Mouse (Mus musculus) forebrain, postnatal 0 days (tissue): Measurements from ENCODE around the gene Tdp2. TPM values are rescaled to one million over a fixed set of nuclear protein-coding genes. Genes with fewer than 3 reads are reported as not detected.
A peak's percentile ranks its signal among the peaks of the same experiment; 100 is the strongest.

Experiments
- ATAC-seq: fragments of 200-750 bp; cut with Nextera tagmentation; 2 replicates; pipeline ENCODE4 v1.8.0; 2017; ENCODE audit warnings: mild to moderate bottlenecking, moderate library complexity
- DNase-seq: peaks from one replicate; pipeline ENCODE4 v3.0.0-alpha.2; 2015
- H3K27ac ChIP-seq: fragments of 300-500 bp; sonication (generic); 2 replicates; pipeline ENCODE4 v1.5.1; 2014; ENCODE audit warnings: low read depth, mild to moderate bottlenecking, antibody characterized with exemption, low read length, moderate library complexity, mixed read lengths
- H3K27me3 ChIP-seq: fragments of 300-500 bp; sonication (generic); 2 replicates; pipeline ENCODE4 v1.6.1; 2014; ENCODE audit warnings: mild to moderate bottlenecking, low read length, mixed read lengths; ENCODE audit not compliant: insufficient read depth
- H3K36me3 ChIP-seq: fragments of 300-500 bp; sonication (generic); 2 replicates; pipeline ENCODE4 v1.6.1; 2014; ENCODE audit warnings: mild to moderate bottlenecking, moderate library complexity; ENCODE audit not compliant: insufficient read depth
- H3K4me1 ChIP-seq: fragments of 300-500 bp; sonication (generic); 2 replicates; pipeline ENCODE4 v1.6.1; 2014; ENCODE audit warnings: antibody characterized with exemption; ENCODE audit not compliant: insufficient read depth
- H3K4me2 ChIP-seq: fragments of 300-500 bp; sonication (generic); 2 replicates; pipeline ENCODE4 v1.6.1; 2014; ENCODE audit warnings: low read depth, mild to moderate bottlenecking, moderate library complexity
- H3K4me3 ChIP-seq: fragments of 300-500 bp; sonication (generic); 2 replicates; pipeline ENCODE4 v1.5.1; 2014; ENCODE audit warnings: low read depth, low read length, mixed read lengths
- H3K9ac ChIP-seq: fragments of 300-500 bp; sonication (generic); 2 replicates; pipeline ENCODE4 v1.6.1; 2014; ENCODE audit warnings: mild to moderate bottlenecking
- H3K9me3 ChIP-seq: fragments of 300-500 bp; sonication (generic); 2 replicates; pipeline ENCODE4 v1.6.1; 2016; ENCODE audit warnings: low read length
- CTCF ChIP-seq: sonication (generic); IDR thresholded peaks from 2 replicates; pipeline ENCODE4 v1.5.1; 2016; ENCODE audit warnings: antibody characterized with exemption, control low read depth, low read depth
- WGBS: fragments of 180-500 bp; shearing (Covaris S2); extraction: QIAGEN DNeasy Blood & Tissue Kit; methylation state at CpG from one replicate; pipeline ENCODE4 v1.1.7; 2014; 5-methylcytosine and 5-hydroxymethylcytosine counted together
- polyA plus RNA-seq: library from polyadenylated mRNA; unstranded; fragments of >200 nt; fragmentation: Nextera tagmentation; extraction: Ambion mirVana; gene quantifications from 2 replicates; pipeline ENCODE4 v1.2.1, GENCODE M21; 2015
- total RNA-seq: library from RNA; depleted of rRNA; stranded (reverse); fragments of >200 nt; gene quantifications from 2 replicates; pipeline ENCODE4 v1.2.3, GENCODE M21; 2014

The Tdp2 gene
- total and polyA plus RNA-seq, 2 experiments from 2014 or later: 31.7 to 45.4 TPM

DNA sequence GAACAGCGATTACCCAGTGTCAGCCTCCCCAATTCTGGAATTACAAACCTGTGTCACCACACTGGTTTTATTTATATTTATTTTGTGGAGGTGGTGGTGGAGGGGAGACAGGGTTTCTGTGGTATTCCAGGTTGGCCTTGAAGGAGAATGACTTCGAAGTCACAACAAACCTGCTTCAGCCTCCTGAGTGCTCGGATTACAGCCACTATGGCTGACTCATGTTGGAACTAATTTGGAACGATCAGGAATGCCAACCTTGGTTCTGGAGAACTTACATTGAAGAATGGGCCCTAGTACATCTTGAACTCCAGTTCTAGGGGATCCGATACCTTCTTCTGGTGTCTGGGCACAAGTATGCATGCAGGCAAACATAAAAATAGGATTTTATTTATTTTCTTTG lies 32.1 kb upstream of the Tdp2 start:
- WGBS: 79% methylated on average over 5 of the region's 5 CpGs
- DNase-seq (no peak), ATAC-seq (no peak)
- no peak overlapping the region for H3K27ac ChIP-seq
- no peaks in the 10 kb centered on the region for H3K9me3 ChIP-seq
- H3K27me3 ChIP-seq: no peaks in the 10 kb centered on the region
- H3K9ac ChIP-seq: peak overlapping the region; percentile 87; the same call in 1 of the 2 replicates
- peak overlapping the region; percentile 68 for H3K4me3 ChIP-seq
- peaks cover 13% of the 10 kb centered on the region for H3K4me1 ChIP-seq
- no peak for TF ChIP-seq CTCF
- H3K4me2 ChIP-seq: peak overlapping the region; percentile 68
- no peaks in the 10 kb centered on the region for H3K36me3 ChIP-seq

DNA sequence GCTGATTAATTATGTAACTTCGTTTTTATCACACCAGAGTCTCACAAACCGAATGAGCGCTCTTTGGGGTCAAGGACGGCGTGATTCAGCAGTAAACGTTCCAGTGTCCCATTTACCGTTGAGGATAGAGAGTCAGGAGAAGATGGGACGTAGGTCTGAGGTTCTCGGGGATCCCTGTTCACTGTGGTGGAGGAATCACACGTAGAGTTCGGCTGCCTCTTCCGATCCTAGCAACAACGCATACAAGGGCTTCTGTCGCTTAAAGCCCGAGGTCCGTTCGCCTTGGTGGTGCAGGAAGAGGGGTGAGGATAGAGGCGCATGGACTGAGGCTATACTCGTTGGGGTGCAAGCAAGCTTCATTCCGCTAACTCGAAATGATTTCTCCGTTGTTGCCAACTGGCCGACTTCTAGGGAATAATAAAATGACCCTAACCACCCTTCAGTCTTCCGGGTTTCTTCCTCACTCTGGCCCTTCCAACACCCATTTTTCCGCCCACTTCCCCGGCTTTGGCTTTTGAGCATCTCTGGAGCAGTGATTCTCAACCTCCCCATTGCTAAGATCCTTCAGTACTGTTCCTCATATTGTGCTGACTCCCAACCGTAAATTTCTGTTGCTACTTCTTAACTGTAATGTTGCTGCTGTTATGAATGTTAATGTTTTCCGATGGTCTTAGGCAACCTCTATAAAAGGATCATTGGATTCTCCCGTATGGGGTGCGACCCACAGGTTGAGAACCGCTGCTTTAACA lies 31.4 kb upstream of the Tdp2 start:
- H3K9me3 ChIP-seq: no peaks in the 10 kb centered on the region
- H3K27ac ChIP-seq: peak overlapping the region; percentile 98
- peak overlapping the region; percentile 68 for H3K4me2 ChIP-seq
- no peaks in the 10 kb centered on the region for H3K27me3 ChIP-seq
- DNase-seq (no peak), ATAC-seq (peak; percentile 37)
- peak overlapping the region; percentile 87 for H3K9ac ChIP-seq
- no peak for TF ChIP-seq CTCF
- WGBS: 1% methylated on average over 31 of the region's 31 CpGs
- no peaks in the 10 kb centered on the region for H3K36me3 ChIP-seq
- peak overlapping the region; percentile 68 for H3K4me3 ChIP-seq
- H3K4me1 ChIP-seq: peaks cover 13% of the 10 kb centered on the region

DNA sequence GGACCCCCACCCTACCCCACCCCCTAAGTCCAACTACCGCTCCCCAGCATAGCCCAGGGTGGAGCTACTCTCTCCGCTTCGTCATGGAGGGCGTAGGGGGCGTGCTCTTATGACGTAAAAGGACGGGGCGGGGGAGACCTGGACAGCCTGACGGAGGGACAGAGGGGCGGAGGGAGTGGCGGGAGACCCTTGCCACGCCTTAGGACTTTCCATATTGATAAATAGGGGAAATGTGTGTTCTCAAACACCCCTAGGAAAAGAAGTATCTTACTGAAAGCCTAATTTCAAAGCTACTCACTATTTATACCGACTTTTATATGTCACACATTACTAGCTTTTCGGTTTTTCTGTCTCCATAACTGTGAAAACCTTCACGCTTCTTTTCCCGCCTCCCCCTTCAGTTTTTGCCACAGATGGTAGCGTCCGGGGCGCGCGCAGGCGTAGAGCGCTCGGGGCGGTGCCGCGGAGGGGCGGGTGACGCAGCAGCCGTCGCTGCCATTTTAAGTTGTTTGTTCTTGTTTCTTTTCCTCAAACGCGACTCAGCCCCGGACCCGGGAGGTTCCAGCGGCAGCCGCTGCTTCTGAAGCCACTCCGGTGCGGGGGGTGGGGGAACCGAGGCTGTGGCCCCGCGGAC lies 30.7 kb upstream of the Tdp2 start:
- TF ChIP-seq CTCF: 0 out of 2 replicates have a peak, but pooled peaks have one; percentile 20
- Histone ChIP-seq H3K27me3 (no peaks in the 10 kb centered on the region), H3K4me1 (peaks cover 13% of the 10 kb centered on the region), H3K9me3 (no peaks in the 10 kb centered on the region), H3K4me2 (peak overlapping the region; percentile 68), H3K9ac (peak overlapping the region; percentile 87), H3K36me3 (0 out of 2 replicates have a peak, but pooled peaks cover 3% of the 10 kb centered on the region), H3K27ac (peak overlapping the region; percentile 98), H3K4me3 (peak overlapping the region; percentile 68)
- DNase-seq (peak; percentile 98), ATAC-seq (peak; percentile 94)
- WGBS: under 1% methylated on average over 42 of the region's 42 CpGs

DNA sequence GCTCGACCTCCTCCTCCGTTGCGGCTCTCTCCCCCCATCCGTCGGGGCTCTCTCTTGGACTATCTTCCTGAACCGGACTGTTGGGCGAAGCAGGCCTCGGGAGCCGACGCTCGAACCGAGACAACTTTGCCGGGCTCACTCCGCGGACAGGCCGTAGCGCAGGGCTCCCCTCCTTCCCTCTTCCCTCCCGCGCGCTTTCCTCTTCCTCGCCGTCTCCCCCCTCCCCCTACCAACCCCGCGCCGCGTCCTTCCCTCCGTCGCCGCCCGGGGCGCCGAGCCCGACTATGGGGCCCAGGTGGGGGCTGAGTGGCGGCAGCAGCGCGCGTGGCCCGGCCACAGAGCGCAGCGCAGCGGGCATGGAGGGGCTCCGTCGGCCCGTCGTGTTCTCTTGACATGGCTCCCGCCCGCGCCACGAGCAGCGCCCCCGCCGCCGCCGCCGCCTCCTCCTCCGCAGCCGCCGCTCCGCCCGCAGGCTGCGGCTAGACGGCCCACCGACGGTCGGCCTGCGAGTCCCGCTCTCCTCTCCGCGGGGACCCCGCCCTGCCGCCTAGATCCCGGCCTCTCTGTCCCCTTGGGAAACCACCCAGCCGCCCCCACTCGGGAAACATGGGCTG lies 30.1 kb upstream of the Tdp2 start, which contains the start of gene BC005537:
Gene BC005537 (plus strand): TSS at position 350 of the 614 bp plus-strand sequence.
- DNase-seq (peak; percentile 73), ATAC-seq (peak; percentile 72)
- Histone ChIP-seq H3K27me3 (no peaks in the 10 kb centered on the region), H3K4me1 (peaks cover 13% of the 10 kb centered on the region), H3K27ac (peak within 1 kb of the TSS; percentile 98), H3K4me2 (peak within 1 kb of the TSS; percentile 68), H3K9me3 (no peaks in the 10 kb centered on the region), H3K9ac (peak within 1 kb of the TSS; percentile 87), H3K36me3 (0 out of 2 replicates have a peak, but pooled peaks cover 3% of the 10 kb centered on the region), H3K4me3 (peak within 1 kb of the TSS; percentile 68)
- WGBS: 4% methylated on average over 72 of the region's 74 CpGs
- peak; percentile 58 for TF ChIP-seq CTCF

DNA sequence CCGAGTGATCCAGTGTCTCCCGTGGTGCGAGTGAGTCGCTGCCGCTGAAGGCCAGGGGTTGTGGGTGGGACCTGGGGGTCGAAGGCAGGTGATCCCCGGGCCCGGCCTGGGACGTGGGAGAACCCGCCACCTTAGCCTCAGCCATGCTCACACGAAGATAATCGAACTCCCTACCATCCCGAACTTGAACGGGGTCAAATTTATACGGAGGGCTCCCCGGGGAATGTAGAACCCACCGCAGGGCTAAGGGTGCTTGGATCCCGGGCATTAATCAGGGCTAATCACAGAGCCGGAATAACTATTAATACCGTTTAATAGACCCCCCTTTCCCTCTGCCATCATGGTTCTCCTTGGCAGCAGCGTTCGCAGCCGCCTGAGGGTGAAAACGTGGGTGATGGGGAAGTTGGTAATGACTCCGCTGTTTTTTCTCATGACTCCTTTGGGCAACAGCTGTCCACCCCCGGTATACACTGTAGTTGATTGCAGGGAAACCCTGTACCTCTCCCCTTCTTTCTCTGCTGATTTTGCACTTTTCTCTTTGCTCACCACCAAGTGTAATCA lies 29.3 kb upstream of the Tdp2 start:
- TF ChIP-seq CTCF: no peak
- peak overlapping the region; percentile 68 for H3K4me2 ChIP-seq
- no peaks in the 10 kb centered on the region for H3K9me3 ChIP-seq
- H3K4me3 ChIP-seq: peak overlapping the region; percentile 68
- peaks cover 6% of the 10 kb centered on the region; the same call in 1 of the 2 replicates for H3K36me3 ChIP-seq
- H3K4me1 ChIP-seq: peaks cover 13% of the 10 kb centered on the region
- under 1% methylated on average over 26 of the region's 26 CpGs for WGBS
- peak overlapping the region; percentile 87 for H3K9ac ChIP-seq
- no peak for ATAC-seq
- DNase-seq: peak; percentile 29
- no peaks in the 10 kb centered on the region for H3K27me3 ChIP-seq
- H3K27ac ChIP-seq: peak overlapping the region; percentile 98

DNA sequence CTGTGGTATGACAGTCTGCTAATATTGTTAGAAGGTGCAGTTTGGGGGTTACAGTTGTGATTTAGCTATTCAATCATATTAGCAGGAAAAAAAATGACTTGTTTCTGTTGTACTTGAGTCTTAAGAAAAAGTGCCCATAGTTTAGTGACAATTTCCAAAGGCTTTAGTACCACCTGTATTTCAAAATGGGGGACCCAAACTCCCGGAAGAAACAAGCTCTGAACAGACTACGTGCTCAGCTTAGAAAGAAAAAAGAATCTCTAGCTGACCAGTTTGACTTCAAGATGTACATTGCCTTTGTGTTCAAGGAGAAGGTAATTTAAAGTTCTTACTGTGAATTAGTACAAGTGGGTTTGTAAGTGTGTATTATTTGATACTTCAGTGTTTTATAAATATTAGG lies 28.3 kb upstream of the Tdp2 start:
- Histone ChIP-seq H3K36me3 (peaks cover 13% of the 10 kb centered on the region; the same call in 1 of the 2 replicates), H3K9ac (peak overlapping the region; percentile 87; the same call in 1 of the 2 replicates), H3K9me3 (no peaks in the 10 kb centered on the region), H3K4me2 (peak overlapping the region; percentile 68), H3K4me3 (peak overlapping the region; percentile 68), H3K27me3 (no peaks in the 10 kb centered on the region), H3K27ac (no peak overlapping the region), H3K4me1 (peaks cover 13% of the 10 kb centered on the region)
- no peak for TF ChIP-seq CTCF
- no peak for DNase-seq
- no peak for ATAC-seq
- 5% methylated on average over 2 of the region's 2 CpGs for WGBS
